Mouse (Mus musculus) erythroblast, embryonic 14.5 days (primary cell): ENCODE results near the gene Edem1. TPM values are rescaled to one million over a fixed set of nuclear protein-coding genes. Genes with fewer than 3 reads are reported as not detected.

Experiments used
- H3K27me3 ChIP-seq: 2 replicates; pipeline ENCODE4 v1.6.1; 2012; ENCODE audit warnings: inconsistent platforms; ENCODE audit not compliant: control insufficient read depth
- H3K36me3 ChIP-seq: 2 replicates; pipeline ENCODE4 v1.6.1; 2012; ENCODE audit warnings: mild to moderate bottlenecking, inconsistent platforms; ENCODE audit not compliant: control insufficient read depth
- H3K4me1 ChIP-seq: 2 replicates; pipeline ENCODE4 v1.6.1; 2012; ENCODE audit warnings: inconsistent platforms; ENCODE audit not compliant: control insufficient read depth
- H3K4me3 ChIP-seq: replicated peaks from 2 replicates; pipeline ENCODE3; 2012; ENCODE audit warnings: moderate library complexity, mild to moderate bottlenecking, inconsistent platforms
- H3K9me3 ChIP-seq: 2 replicates; pipeline ENCODE4 v1.6.1; 2012; ENCODE audit warnings: low read length, inconsistent platforms, mixed read lengths; ENCODE audit not compliant: control insufficient read depth
- GATA1 ChIP-seq: IDR thresholded peaks from 2 replicates; pipeline ENCODE4 v1.6.1; 2012; ENCODE audit warnings: low read length, inconsistent platforms, mixed read lengths
- TAL1 ChIP-seq: IDR thresholded peaks from 3 replicates; pipeline ENCODE4 v1.6.1; 2012; ENCODE audit warnings: low read length, inconsistent platforms, mixed read lengths
- polyA plus RNA-seq: library from polyadenylated mRNA; stranded (reverse); fragments of >175 nt; gene quantifications from 2 replicates; pipeline ENCODE4 v1.2.3, GENCODE M21; 2012

The Edem1 gene
- polyA plus RNA-seq, 1 experiment = 0.10 TPM

DNA sequence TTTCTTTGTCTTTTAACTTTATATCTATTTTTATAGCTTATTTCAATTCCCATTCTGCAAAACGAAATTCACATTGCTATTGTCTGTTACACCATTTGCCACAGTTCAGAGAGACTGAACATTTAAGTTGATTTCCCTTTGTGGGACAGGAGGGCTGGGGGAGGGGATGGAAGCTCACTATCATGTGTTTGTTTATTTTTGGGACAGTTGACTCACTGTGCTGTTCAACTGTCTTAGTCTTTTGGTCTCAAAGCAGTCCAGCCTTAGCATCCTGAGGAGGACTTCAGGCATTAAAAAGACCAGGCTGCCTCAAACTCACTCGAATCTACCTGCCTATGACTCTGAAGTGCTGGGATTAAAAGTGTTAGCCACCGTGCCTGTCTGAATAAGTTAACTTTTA lies 2.4 kb upstream of the Edem1 start:
- Histone ChIP-seq H3K27me3 (no peaks in the 10 kb centered on the region), H3K36me3 (peaks cover 32% of the 10 kb centered on the region), H3K4me1 (peaks cover 28% of the 10 kb centered on the region), H3K4me3 (no peak overlapping the region), H3K9me3 (no peaks in the 10 kb centered on the region)
- no peak for TF ChIP-seq TAL1
- no peak for TF ChIP-seq GATA1

DNA sequence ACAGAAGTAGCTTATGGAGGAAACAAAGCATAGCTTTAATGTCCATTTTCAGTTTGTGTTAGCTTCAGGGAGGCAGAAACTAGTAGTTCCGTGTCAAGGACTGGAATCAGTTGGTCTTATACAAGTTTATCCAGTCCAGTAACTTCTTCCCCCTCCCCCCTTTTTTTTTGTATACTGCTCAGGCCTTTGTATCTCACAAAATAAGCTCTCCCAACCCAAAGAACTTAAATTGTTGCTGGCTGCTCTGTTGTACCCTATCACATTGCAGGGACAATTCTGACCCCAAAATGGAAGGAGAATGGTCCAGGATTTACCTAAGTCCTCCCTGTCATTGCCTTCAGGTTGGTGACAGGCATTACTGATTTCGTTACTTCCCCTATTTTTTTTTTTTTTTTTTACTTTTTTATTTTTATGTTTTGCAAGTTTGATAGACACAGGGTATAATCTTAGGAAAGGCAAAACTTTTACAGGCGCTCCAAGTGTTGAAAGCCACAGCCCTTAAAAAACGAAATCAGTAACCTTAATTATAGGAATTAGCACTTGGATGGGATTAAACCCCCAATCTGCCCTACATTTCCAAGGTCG lies 1.0 kb upstream of the Edem1 start:
- peaks cover 28% of the 10 kb centered on the region for H3K4me1 ChIP-seq

DNA sequence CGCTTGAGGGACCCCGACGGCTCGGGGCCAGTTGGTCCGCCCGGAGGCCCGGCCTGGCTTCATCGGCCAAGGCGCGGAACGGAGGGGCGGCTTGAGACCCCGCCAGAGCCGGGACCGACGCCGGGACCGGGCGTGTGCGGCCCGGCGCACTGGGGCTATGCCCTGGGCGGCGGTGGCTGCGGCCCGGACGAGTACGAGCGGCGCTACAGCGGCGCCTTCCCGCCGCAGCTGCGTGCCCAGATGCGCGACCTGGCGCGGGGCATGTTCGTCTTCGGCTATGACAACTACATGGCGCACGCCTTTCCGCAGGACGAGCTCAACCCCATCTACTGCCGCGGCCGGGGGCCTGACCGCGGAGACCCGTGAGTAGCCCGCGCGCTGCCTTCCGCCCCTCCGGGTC lies 431 bp downstream of the Edem1 start:
- Histone ChIP-seq H3K4me1 (peaks cover 39% of the 10 kb centered on the region), H3K4me3 (peak overlapping the region; percentile 86), H3K36me3 (peaks cover 7% of the 10 kb centered on the region), H3K27me3 (no peaks in the 10 kb centered on the region), H3K9me3 (no peaks in the 10 kb centered on the region)
- TF ChIP-seq GATA1 = no peak
- TF ChIP-seq TAL1 = no peak

More for the DNA sequence above, 1.0 kb upstream of the Edem1 start:
- H3K36me3 ChIP-seq = peaks cover 20% of the 10 kb centered on the region
- peak overlapping the region; percentile 86 for H3K4me3 ChIP-seq
- H3K27me3 ChIP-seq = no peaks in the 10 kb centered on the region
- H3K9me3 ChIP-seq = no peaks in the 10 kb centered on the region
- no peak for TF ChIP-seq TAL1
- TF ChIP-seq GATA1 = no peak

DNA sequence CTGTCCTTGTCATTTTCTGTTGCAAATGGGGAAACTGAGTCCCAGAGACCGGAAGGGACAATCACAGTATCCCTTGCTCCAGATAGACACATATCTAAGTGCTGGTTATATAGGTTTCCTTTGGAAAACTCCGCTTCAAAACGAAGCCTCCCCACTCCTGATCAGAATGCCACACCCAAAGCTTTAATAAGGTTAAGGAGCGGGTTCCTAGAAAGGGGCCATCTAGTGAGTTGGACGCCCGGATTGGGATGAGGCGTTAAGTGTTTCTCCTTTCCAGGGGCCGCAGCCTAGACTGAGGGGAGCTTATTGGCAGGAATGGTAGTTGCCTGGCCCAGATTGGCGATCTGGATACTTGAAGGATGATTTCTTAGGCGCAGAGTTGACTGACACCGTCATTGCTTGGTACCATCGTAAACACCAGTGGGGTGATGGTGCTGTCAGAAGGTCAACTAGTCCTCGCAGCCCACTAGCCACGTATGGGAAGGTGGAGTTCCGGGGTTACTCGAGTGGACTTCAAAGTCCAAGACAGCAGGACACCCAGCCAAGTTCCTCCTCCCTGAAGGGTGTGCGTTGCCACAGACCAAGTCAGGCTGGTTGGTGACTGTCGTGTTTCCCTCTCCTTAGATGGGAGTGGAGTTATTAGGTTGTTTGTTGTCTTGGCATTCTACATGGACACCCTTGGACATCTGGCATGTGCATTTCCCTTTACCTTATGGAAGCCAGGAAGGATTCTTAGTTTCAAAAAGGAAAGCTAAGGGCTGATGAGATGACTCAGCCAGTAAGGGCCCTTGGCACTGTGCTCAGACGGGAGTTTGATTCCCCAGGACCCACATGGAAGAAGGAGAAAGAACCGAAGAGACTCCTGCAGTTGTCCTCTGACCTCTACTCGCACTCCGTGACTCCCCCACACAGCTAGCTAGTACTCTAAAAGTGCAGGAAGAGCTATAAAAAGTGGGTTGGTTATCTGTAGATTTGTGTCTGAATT lies 1.2 kb downstream of the Edem1 start:
- Histone ChIP-seq H3K27me3 (no peaks in the 10 kb centered on the region), H3K9me3 (no peaks in the 10 kb centered on the region), H3K4me1 (peaks cover 43% of the 10 kb centered on the region), H3K4me3 (peak overlapping the region; percentile 86), H3K36me3 (peaks cover 3% of the 10 kb centered on the region)
- no peak for TF ChIP-seq TAL1
- TF ChIP-seq GATA1 = no peak

DNA sequence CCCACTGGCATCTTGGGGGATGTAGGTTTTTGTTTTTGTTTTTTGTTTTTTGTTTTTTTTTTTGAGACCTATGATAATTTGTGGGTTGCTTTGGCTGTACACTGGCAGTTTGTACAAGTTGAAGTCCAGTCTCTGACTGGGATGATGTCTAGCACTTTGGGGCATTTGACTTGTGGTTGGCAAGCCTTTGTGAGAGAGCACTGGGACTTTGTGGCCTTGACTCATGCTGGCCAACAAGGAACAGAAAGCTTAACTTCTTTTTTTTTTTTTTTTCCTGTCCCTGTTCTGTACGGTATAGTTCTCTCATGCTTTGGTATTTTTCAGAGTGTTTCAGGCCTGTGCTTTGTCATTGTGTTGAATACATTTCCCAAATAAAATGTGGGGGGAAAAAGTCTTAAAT lies 3.7 kb downstream of the Edem1 start:
- no peak for TF ChIP-seq TAL1
- TF ChIP-seq GATA1 = no peak
- Histone ChIP-seq H3K4me3 (no peak overlapping the region), H3K36me3 (peaks cover 2% of the 10 kb centered on the region), H3K9me3 (no peaks in the 10 kb centered on the region), H3K27me3 (no peaks in the 10 kb centered on the region), H3K4me1 (peaks cover 41% of the 10 kb centered on the region)

DNA sequence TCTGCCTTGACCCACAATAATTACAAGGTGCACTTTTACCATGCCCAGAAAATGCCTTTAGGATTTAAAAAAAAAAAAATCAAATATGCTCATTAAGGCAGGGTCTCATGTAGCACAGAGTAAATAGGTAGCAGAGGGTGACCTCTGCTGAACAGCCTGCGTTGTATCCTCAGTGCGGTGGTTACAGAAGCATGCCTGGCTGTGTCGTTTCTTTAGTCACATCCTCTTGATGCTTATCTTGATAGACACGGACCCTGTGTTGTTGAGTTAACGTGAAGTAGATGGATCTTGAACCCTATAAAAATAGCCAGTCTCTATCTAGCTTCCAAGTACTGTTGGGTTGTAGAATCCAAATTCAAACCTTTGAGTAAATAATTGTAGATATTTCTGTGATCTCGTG lies 4.5 kb downstream of the Edem1 start:
- no peaks in the 10 kb centered on the region for H3K9me3 ChIP-seq
- peaks cover 36% of the 10 kb centered on the region for H3K4me1 ChIP-seq

DNA sequence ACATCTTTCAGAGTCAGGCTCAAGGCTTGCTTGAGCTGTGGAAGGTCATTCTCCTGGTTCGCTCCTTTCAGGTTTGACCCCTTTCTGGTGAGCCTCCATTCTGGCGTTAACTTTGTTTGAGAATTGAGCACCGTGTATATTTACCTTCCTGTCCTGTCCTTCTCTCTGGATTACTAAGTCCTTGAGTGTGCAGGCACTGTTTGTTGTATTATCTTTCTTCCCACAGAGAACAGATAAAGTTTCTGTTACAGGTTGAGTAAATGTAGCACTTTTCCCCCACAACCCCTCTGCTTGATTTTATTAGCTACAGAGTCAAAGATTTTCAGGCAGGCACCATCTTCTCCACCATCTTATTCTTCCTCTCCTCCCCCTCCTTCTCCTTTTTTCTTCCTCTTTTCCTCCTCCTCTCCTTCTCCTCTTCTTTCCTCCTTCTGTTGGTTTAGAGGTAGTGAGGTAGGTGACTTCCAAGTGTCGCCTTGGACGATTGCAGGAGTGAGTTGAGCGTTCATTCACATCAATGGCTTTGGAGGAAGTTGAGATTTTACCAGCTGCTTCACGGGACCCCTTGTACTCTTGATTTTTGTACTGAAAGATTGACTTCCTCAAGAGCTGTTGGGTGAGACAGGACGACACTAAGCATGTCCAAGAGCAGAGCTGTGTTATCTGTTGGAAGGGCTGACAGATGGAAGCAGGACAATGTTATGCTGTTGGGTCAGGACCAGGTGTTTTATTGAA lies 5.7 kb downstream of the Edem1 start:
- Histone ChIP-seq H3K27me3 (no peaks in the 10 kb centered on the region), H3K4me3 (no peak overlapping the region), H3K9me3 (no peaks in the 10 kb centered on the region), H3K36me3 (peaks cover 15% of the 10 kb centered on the region), H3K4me1 (peaks cover 28% of the 10 kb centered on the region)
- TF ChIP-seq TAL1 = no peak
- no peak for TF ChIP-seq GATA1

More for the DNA sequence above, 4.5 kb downstream of the Edem1 start:
- no peaks in the 10 kb centered on the region for H3K27me3 ChIP-seq
- TF ChIP-seq TAL1 = no peak
- no peak for TF ChIP-seq GATA1
- H3K4me3 ChIP-seq = no peak overlapping the region
- peaks cover 10% of the 10 kb centered on the region for H3K36me3 ChIP-seq

DNA sequence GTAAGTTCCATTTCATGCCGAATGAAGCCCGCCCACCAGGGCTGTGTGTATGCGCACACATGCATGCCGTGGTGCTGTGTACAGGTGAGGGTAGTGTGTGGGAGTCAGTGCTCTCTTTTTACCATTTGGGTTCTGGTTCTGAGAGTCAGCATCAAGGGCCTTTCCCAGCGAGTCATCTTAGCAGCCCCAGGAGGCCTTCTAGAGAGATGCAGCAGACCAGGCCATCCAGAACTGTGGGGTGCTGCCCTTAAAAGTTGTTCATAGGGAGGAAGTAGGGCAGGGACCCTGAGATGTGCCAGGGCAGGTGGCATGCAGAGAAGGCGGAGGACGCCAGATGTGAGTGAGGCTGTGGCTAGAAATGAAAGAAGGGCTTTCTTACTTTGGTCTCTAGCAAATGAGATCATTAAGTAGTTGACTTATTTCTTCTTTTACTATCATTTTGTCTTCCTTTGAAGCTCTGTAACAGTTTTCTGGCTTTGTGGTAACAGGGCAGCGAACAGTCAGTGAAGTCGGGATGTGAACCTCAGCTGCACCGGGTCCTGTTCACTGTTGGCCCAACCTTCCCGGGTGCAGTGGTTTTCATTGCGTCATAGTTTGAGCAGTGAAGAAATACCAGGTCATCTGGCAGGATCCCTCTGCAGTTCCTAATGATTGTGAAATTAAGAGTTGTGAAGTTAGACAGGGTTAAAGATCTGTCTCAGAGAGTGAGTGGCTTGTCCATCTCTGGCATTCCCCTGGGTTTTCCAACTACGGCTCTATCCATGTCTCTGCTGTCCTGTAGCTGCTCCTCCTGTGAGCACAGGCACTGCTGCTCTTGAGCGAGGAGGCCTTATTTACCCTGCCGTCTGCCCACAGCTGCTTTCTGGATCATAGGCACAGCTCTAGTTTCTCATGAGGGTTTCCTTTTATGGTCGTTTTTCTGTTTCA lies 7.6 kb downstream of the Edem1 start:
- Histone ChIP-seq H3K4me3 (no peak overlapping the region), H3K27me3 (no peaks in the 10 kb centered on the region), H3K36me3 (peaks cover 21% of the 10 kb centered on the region), H3K4me1 (peaks cover 18% of the 10 kb centered on the region), H3K9me3 (no peaks in the 10 kb centered on the region)
- no peak for TF ChIP-seq GATA1
- TF ChIP-seq TAL1 = no peak
